Comparison of ENCODE assay signal across 10 mouse cellular contexts in the genomic region with DNA sequence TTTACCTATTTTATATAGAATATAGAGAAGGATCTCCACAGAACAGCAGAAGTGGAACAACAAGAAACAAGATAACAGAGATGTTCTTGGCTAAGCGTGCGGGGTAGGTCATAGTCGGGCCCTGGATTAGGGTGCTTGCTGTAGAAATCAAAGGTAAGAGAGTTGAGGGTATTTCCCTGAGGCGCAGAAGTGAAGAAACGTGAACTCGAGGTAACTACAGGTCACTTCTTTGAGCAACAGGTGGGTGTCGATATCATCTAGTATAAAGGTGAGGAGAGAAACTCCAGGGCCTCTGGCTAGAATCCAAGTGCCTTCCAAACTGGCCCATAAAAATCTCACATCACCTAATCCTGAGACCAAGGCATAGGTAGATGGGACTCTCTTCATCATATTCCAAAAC.
DNase-seq lines count a peak whose midpoint lies in the region.
"Had no signal": no experiment of that assay in that cellular context is flagged by ENCODE, and none has a peak within 500 bp of the region (broad histone marks: within the 10 kb centered on the region; RNA-seq: fewer than 3 reads in every experiment).

No protein-coding gene starts in this region.

- peak; percentile 87 for DNase-seq in fat pad, adult 2 months (ENCODE audit: extremely low read depth, low read depth, low spot score)
- no peak for DNase-seq in cerebellum, postnatal 25 days
- DNase-seq: adrenal gland, adult 2 months; adrenal gland, adult 8-10 months; adrenal gland, postnatal 25 days; B cell, adult 2 months; cerebellum, adult 11 months; cerebellum, adult 11-12 months; cerebellum, adult 18-20 months; cerebellum, adult 2 months had no signal
